Mouse (Mus musculus) liver, postnatal 0 days (tissue): Measurements from ENCODE around the gene Soga1. TPM values are rescaled to one million over a fixed set of nuclear protein-coding genes. Genes with fewer than 3 reads are reported as not detected.

ENCODE experiments used
- ATAC-seq: fragments of 200-750 bp; cut with Nextera tagmentation; 2 replicates; pipeline ENCODE4 v1.8.0; 2017; ENCODE audit warnings: mild to moderate bottlenecking, moderate library complexity
- DNase-seq: peaks from one replicate; pipeline ENCODE4 v3.0.0-alpha.2; 2016
- H3K27ac ChIP-seq: fragments of 300-500 bp; sonication (generic); 2 replicates; pipeline ENCODE4 v1.5.1; 2014; ENCODE audit warnings: antibody characterized with exemption, moderate library complexity, mild to moderate bottlenecking, low read depth
- H3K27me3 ChIP-seq: fragments of 300-500 bp; sonication (generic); 2 replicates; pipeline ENCODE4 v1.6.1; 2014; ENCODE audit warnings: low read length, control low read depth, mixed read lengths; ENCODE audit not compliant: insufficient read depth
- H3K36me3 ChIP-seq: fragments of 300-500 bp; sonication (generic); replicated peaks from 2 replicates; pipeline ENCODE4 v1.6.1; 2014; ENCODE audit warnings: mild to moderate bottlenecking, control low read depth, low read length, moderate library complexity, mixed read lengths; ENCODE audit not compliant: insufficient read depth
- H3K4me1 ChIP-seq: fragments of 300-500 bp; sonication (generic); 2 replicates; pipeline ENCODE4 v1.6.1; 2014; ENCODE audit warnings: antibody characterized with exemption, mild to moderate bottlenecking, control low read depth; ENCODE audit not compliant: insufficient read depth
- H3K4me2 ChIP-seq: fragments of 300-500 bp; sonication (generic); 2 replicates; pipeline ENCODE4 v1.6.1; 2014; ENCODE audit warnings: low read depth, mild to moderate bottlenecking, low read length, moderate library complexity, mixed read lengths
- H3K4me3 ChIP-seq: fragments of 300-500 bp; sonication (generic); 2 replicates; pipeline ENCODE4 v1.5.1; 2014; ENCODE audit warnings: low read depth, low read length
- H3K9ac ChIP-seq: fragments of 300-500 bp; sonication (generic); replicated peaks from 2 replicates; pipeline ENCODE4 v1.6.1; 2014; ENCODE audit warnings: mild to moderate bottlenecking, moderate library complexity
- H3K9me3 ChIP-seq: fragments of 300-500 bp; sonication (generic); 2 replicates; pipeline ENCODE4 v1.6.1; 2016; ENCODE audit warnings: mild to moderate bottlenecking, control low read depth, low read length, mixed read lengths
- CTCF ChIP-seq: sonication (generic); IDR thresholded peaks from 2 replicates; pipeline ENCODE4 v1.5.1; 2016; ENCODE audit warnings: antibody characterized with exemption, low read depth
- EP300 ChIP-seq: IDR thresholded peaks from 2 replicates; pipeline ENCODE4 v1.6.1; 2016; ENCODE audit warnings: antibody characterized with exemption, low read depth, mild to moderate bottlenecking
- WGBS: fragments of 180-500 bp; shearing (Covaris S2); extraction: QIAGEN DNeasy Blood & Tissue Kit; methylation state at CpG from one replicate; pipeline ENCODE4 v1.1.7; 2014; ENCODE audit not compliant: insufficient replicate concordance; 5-methylcytosine and 5-hydroxymethylcytosine counted together
- polyA plus RNA-seq: library from polyadenylated mRNA; unstranded; fragments of >200 nt; fragmentation: Nextera tagmentation; extraction: Ambion mirVana; gene quantifications from 2 replicates; pipeline ENCODE4 v1.2.1, GENCODE M21; 2015

Soga1 gene
- polyA plus RNA-seq, 1 experiment from 2014 or later, result 1.0 TPM

- no peak overlapping the region for H3K4me3 ChIP-seq
- WGBS, result 37% methylated on average over 11 of the region's 11 CpGs
- no peaks in the 10 kb centered on the region for H3K36me3 ChIP-seq
- no peaks in the 10 kb centered on the region for H3K27me3 ChIP-seq
- no peak overlapping the region for H3K9ac ChIP-seq
- no peak for ATAC-seq
- H3K9me3 ChIP-seq, result no peaks in the 10 kb centered on the region
- no peak for DNase-seq
- peak overlapping the region; percentile 13; the same call in 1 of the 2 replicates for H3K4me2 ChIP-seq
- H3K27ac ChIP-seq, result no peak overlapping the region
- H3K4me1 ChIP-seq, result peaks cover 31% of the 10 kb centered on the region
- TF ChIP-seq EP300 (no peak), CTCF (no peak)
These were observed 68.3 kb downstream of the Soga1 start for GRCm38 (mm10) chr2:157010634-157011310.

- no peak for TF ChIP-seq CTCF
- TF ChIP-seq EP300, result no peak
- peaks cover 27% of the 10 kb centered on the region for H3K4me1 ChIP-seq
These were observed 68.9 kb downstream of the Soga1 start for GRCm38 (mm10) chr2:157010121-157010520.

GRCm38 (mm10) chr2:157008509-157008908 lies 70.5 kb downstream of the Soga1 start:
- no peak overlapping the region for H3K4me3 ChIP-seq
- TF ChIP-seq EP300, result no peak
- TF ChIP-seq CTCF, result no peak
- H3K4me2 ChIP-seq, result no peak overlapping the region
- peaks cover 13% of the 10 kb centered on the region for H3K36me3 ChIP-seq
- H3K27me3 ChIP-seq, result no peaks in the 10 kb centered on the region
- H3K4me1 ChIP-seq, result peaks cover 26% of the 10 kb centered on the region
- H3K9ac ChIP-seq, result no peak overlapping the region
- no peak overlapping the region for H3K27ac ChIP-seq
- H3K9me3 ChIP-seq, result no peaks in the 10 kb centered on the region
- ATAC-seq (no peak), DNase-seq (no peak)

More at GRCm38 (mm10) chr2:157010121-157010520, 68.9 kb downstream of the Soga1 start:
- Histone ChIP-seq H3K4me2 (no peak overlapping the region), H3K9ac (no peak overlapping the region), H3K36me3 (peaks cover 2% of the 10 kb centered on the region; the same call in 1 of the 2 replicates), H3K9me3 (no peaks in the 10 kb centered on the region), H3K27ac (no peak overlapping the region), H3K4me3 (no peak overlapping the region), H3K27me3 (no peaks in the 10 kb centered on the region)
- no peak for DNase-seq
- no peak for ATAC-seq

- no peak for TF ChIP-seq CTCF
- TF ChIP-seq EP300, result no peak
- Histone ChIP-seq H3K9ac (peak overlapping the region; percentile 96), H3K27me3 (no peaks in the 10 kb centered on the region), H3K36me3 (peaks cover 20% of the 10 kb centered on the region), H3K9me3 (no peaks in the 10 kb centered on the region), H3K27ac (peak overlapping the region; percentile 93), H3K4me1 (peaks cover 26% of the 10 kb centered on the region), H3K4me3 (peak overlapping the region; percentile 88), H3K4me2 (peak overlapping the region; percentile 99)
- WGBS, result 30% methylated on average over 5 of the region's 5 CpGs
- ATAC-seq (no peak; the same call in 1 of the 2 replicates), DNase-seq (no peak)
These were observed 71.8 kb downstream of the Soga1 start for GRCm38 (mm10) chr2:157007234-157007596.

- H3K36me3 ChIP-seq, result peaks cover 21% of the 10 kb centered on the region
- 1% methylated on average over 56 of the region's 56 CpGs for WGBS
- peak within 1 kb of the TSS; percentile 93 for H3K27ac ChIP-seq
- ATAC-seq (peak; percentile 90), DNase-seq (peak; percentile 94)
- H3K27me3 ChIP-seq, result no peaks in the 10 kb centered on the region
- peak within 1 kb of the TSS; percentile 99 for H3K4me2 ChIP-seq
- TF ChIP-seq EP300, result no peak
- no peak for TF ChIP-seq CTCF
- H3K9ac ChIP-seq, result peak within 1 kb of the TSS; percentile 96
- peaks cover 26% of the 10 kb centered on the region for H3K4me1 ChIP-seq
- H3K9me3 ChIP-seq, result no peaks in the 10 kb centered on the region
- H3K4me3 ChIP-seq, result peak within 1 kb of the TSS; percentile 88
These were observed 72.4 kb downstream of the Soga1 start, which contains the start of gene Dsn1 for GRCm38 (mm10) chr2:157006511-157007233. TSS of gene Dsn1 (minus strand) at chr2:157007154.

GRCm38 (mm10) chr2:157002321-157002720 lies 76.7 kb downstream of the Soga1 start:
- Histone ChIP-seq H3K4me3 (no peak overlapping the region), H3K9me3 (no peaks in the 10 kb centered on the region), H3K9ac (no peak overlapping the region), H3K36me3 (peaks cover 61% of the 10 kb centered on the region), H3K4me1 (peaks cover 12% of the 10 kb centered on the region), H3K27me3 (no peaks in the 10 kb centered on the region), H3K27ac (no peak overlapping the region), H3K4me2 (no peak overlapping the region)
- DNase-seq (no peak), ATAC-seq (no peak)
- WGBS, result 93% methylated on average over 4 of the region's 4 CpGs
- no peak for TF ChIP-seq EP300
- no peak for TF ChIP-seq CTCF
